Mouse (Mus musculus) kidney, postnatal 0 days (tissue): ENCODE results near the gene Vipr2. TPM values are rescaled to one million over a fixed set of nuclear protein-coding genes. Genes with fewer than 3 reads are reported as not detected.

Experiments used
- ATAC-seq: fragments of 200-750 bp; cut with Nextera tagmentation; replicated peaks from 2 replicates; pipeline ENCODE4 v1.8.0; 2017; ENCODE audit warnings: low read depth, moderate number of reproducible peaks, moderate TSS enrichment, moderate library complexity; ENCODE audit not compliant: low FRiP score
- DNase-seq: peaks from one replicate; pipeline ENCODE4 v3.0.0-alpha.2; 2016; ENCODE audit warnings: low spot score
- H3K27ac ChIP-seq: fragments of 300-500 bp; sonication (generic); 2 replicates; pipeline ENCODE4 v1.5.1; 2014; ENCODE audit warnings: mild to moderate bottlenecking
- H3K27me3 ChIP-seq: fragments of 300-500 bp; sonication (generic); 2 replicates; pipeline ENCODE4 v1.6.1; 2014; ENCODE audit warnings: low read length, mixed read lengths; ENCODE audit not compliant: insufficient read depth
- H3K36me3 ChIP-seq: fragments of 300-500 bp; sonication (generic); 2 replicates; pipeline ENCODE4 v1.6.1; 2014; ENCODE audit warnings: low read length, mixed read lengths; ENCODE audit not compliant: insufficient read depth
- H3K4me1 ChIP-seq: fragments of 300-500 bp; sonication (generic); replicated peaks from 2 replicates; pipeline ENCODE4 v1.6.1; 2014; ENCODE audit warnings: antibody characterized with exemption, low read length, mixed read lengths; ENCODE audit not compliant: insufficient read depth
- H3K4me2 ChIP-seq: fragments of 300-500 bp; sonication (generic); 2 replicates; pipeline ENCODE4 v1.6.1; 2014; ENCODE audit warnings: mild to moderate bottlenecking, low read length, moderate library complexity, mixed read lengths
- H3K4me3 ChIP-seq: fragments of 300-500 bp; sonication (generic); replicated peaks from 2 replicates; pipeline ENCODE4 v1.5.1; 2014; ENCODE audit warnings: low read depth, low read length
- H3K9ac ChIP-seq: fragments of 300-500 bp; sonication (generic); 2 replicates; pipeline ENCODE4 v1.6.1; 2014; ENCODE audit warnings: low read depth, low read length
- H3K9me3 ChIP-seq: fragments of 300-500 bp; sonication (generic); replicated peaks from 2 replicates; pipeline ENCODE4 v1.6.1; 2016; ENCODE audit warnings: low read length, inconsistent platforms, mixed read lengths
- CTCF ChIP-seq: IDR thresholded peaks from 2 replicates; pipeline ENCODE4 v1.5.1; 2016; ENCODE audit warnings: antibody characterized with exemption, low read depth, mild to moderate bottlenecking, moderate library complexity
- WGBS: fragments of 180-500 bp; shearing (Covaris S2); extraction: QIAGEN DNeasy Blood & Tissue Kit; methylation state at CpG from one replicate; pipeline ENCODE4 v1.1.7; 2014; 5-methylcytosine and 5-hydroxymethylcytosine counted together
- polyA plus RNA-seq: library from polyadenylated mRNA; unstranded; fragments of >200 nt; fragmentation: Nextera tagmentation; extraction: Ambion mirVana; gene quantifications from 2 replicates; pipeline ENCODE4 v1.2.1, GENCODE M21; 2015

Gene Vipr2
- polyA plus RNA-seq, 1 experiment from 2014 or later: 0.54 TPM

GRCm38 (mm10) chr12:116165368-116165767 lies 87.8 kb downstream of the Vipr2 start:
- ATAC-seq (no peak), DNase-seq (no peak)
- no peak overlapping the region for H3K9ac ChIP-seq
- no peaks in the 10 kb centered on the region for H3K9me3 ChIP-seq
- no peak for TF ChIP-seq CTCF
- no peaks in the 10 kb centered on the region for H3K27me3 ChIP-seq
- no peaks in the 10 kb centered on the region for H3K36me3 ChIP-seq
- H3K27ac ChIP-seq: no peak overlapping the region
- no peak overlapping the region for H3K4me2 ChIP-seq
- H3K4me1 ChIP-seq: no peaks in the 10 kb centered on the region
- no peak overlapping the region for H3K4me3 ChIP-seq

- H3K4me1 ChIP-seq: no peaks in the 10 kb centered on the region
- no peak for ATAC-seq
- peak; percentile 4 for DNase-seq
- WGBS: 71% methylated on average over 5 of the region's 5 CpGs
- TF ChIP-seq CTCF: no peak
- no peak overlapping the region for H3K4me2 ChIP-seq
- H3K9me3 ChIP-seq: no peaks in the 10 kb centered on the region
- H3K9ac ChIP-seq: no peak overlapping the region
- H3K27ac ChIP-seq: no peak overlapping the region
- no peaks in the 10 kb centered on the region for H3K36me3 ChIP-seq
- no peak overlapping the region for H3K4me3 ChIP-seq
- no peaks in the 10 kb centered on the region for H3K27me3 ChIP-seq
Observed at GRCm38 (mm10) chr12:116169666-116170065, 92.1 kb downstream of the Vipr2 start.

GRCm38 (mm10) chr12:116176930-116177329 lies 99.4 kb downstream of the Vipr2 start:
- TF ChIP-seq CTCF: peak; percentile 22; the same call in 1 of the 2 replicates
- WGBS: 85% methylated on average over 3 of the region's 3 CpGs
- Histone ChIP-seq H3K9ac (no peak overlapping the region), H3K4me2 (no peak overlapping the region), H3K27ac (no peak overlapping the region), H3K4me3 (no peak overlapping the region), H3K36me3 (no peaks in the 10 kb centered on the region), H3K27me3 (no peaks in the 10 kb centered on the region), H3K9me3 (no peaks in the 10 kb centered on the region), H3K4me1 (no peaks in the 10 kb centered on the region)
- DNase-seq (no peak), ATAC-seq (no peak)

DNA sequence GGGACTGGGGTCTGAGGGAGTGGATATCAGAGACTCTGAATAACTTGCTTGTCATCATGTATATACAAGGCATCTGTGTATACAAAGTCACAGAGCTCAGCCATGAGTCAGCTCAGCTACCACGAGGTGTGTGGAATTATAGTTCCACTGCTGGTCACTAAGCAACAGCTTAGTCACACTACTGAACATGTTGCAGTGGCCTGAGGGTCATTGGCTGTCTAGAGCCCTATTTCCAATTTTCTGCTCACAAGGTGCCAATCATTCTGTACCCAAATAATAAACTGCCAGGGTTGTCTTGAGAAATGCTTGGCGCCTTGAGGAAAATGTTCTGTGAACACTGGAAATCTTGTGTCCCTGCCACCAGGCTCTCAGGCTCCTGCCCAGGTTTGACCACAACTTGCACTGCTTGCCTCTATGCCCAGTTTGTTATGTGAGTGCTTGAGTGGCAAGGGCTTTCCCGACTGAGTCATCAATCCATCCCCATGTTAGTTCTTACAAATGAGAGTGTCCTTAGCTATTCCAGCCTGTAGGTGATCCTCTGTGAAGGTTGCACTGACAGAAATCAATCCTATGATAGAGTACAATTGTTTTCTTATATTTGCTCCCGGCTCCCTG lies 104.0 kb downstream of the Vipr2 start:
- no peak for DNase-seq
- Histone ChIP-seq H3K27me3 (no peaks in the 10 kb centered on the region), H3K9me3 (no peaks in the 10 kb centered on the region), H3K27ac (no peak overlapping the region), H3K36me3 (no peaks in the 10 kb centered on the region), H3K4me3 (no peak overlapping the region), H3K4me1 (no peaks in the 10 kb centered on the region), H3K4me2 (no peak overlapping the region), H3K9ac (no peak overlapping the region)
- TF ChIP-seq CTCF: no peak
- 72% methylated on average over 4 of the region's 4 CpGs for WGBS
- ATAC-seq: no peak

GRCm38 (mm10) chr12:116182376-116182775 lies 104.8 kb downstream of the Vipr2 start:
- ATAC-seq (no peak), DNase-seq (no peak)

GRCm38 (mm10) chr12:116183212-116183935 lies 105.8 kb downstream of the Vipr2 start:
- DNase-seq: no peak
- no peaks in the 10 kb centered on the region for H3K4me1 ChIP-seq
- 83% methylated on average over 6 of the region's 6 CpGs for WGBS

More at GRCm38 (mm10) chr12:116182376-116182775, 104.8 kb downstream of the Vipr2 start:
- Histone ChIP-seq H3K9ac (no peak overlapping the region), H3K4me2 (no peak overlapping the region), H3K27me3 (no peaks in the 10 kb centered on the region), H3K4me1 (no peaks in the 10 kb centered on the region), H3K36me3 (no peaks in the 10 kb centered on the region), H3K9me3 (no peaks in the 10 kb centered on the region), H3K4me3 (no peak overlapping the region), H3K27ac (no peak overlapping the region)
- TF ChIP-seq CTCF: no peak

More at GRCm38 (mm10) chr12:116183212-116183935, 105.8 kb downstream of the Vipr2 start:
- Histone ChIP-seq H3K27ac (no peak overlapping the region), H3K36me3 (no peaks in the 10 kb centered on the region), H3K27me3 (no peaks in the 10 kb centered on the region), H3K9me3 (no peaks in the 10 kb centered on the region), H3K4me3 (no peak overlapping the region), H3K4me2 (no peak overlapping the region), H3K9ac (no peak overlapping the region)
- no peak for TF ChIP-seq CTCF
- no peak for ATAC-seq
